Comparison of ENCODE assay signal across 9 mouse cellular contexts in the genomic region with DNA sequence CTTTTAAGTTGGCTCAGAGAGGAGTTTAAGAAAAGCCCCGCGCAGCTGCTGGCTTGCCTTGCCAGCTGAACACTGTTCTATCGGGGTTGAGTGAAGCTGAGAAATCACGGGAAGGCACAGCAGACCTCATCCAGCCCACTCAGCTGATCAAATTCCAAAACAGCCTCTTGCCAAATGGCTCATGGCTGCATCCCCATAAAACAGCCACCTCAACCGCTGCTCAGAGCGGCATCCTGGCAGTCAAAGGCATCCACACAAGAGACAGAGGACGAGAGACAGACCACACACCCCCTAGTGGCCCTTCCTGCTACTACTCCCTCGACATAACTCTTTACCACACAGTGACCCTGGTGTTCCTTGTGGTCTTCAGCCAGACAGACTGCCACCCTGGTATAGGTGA. TPM values are rescaled to one million over a fixed set of nuclear protein-coding genes. Genes with fewer than 3 reads are reported as not detected.
A peak's percentile ranks its signal among the peaks of the same experiment; 100 is the strongest.
DNase-seq lines count a peak whose midpoint lies in the region; ATAC-seq and TF ChIP-seq lines count a peak whose summit lies in the region.
"Had no signal": no experiment of that assay in that cellular context is flagged by ENCODE, and none has a peak within 500 bp of the region (broad histone marks: within the 10 kb centered on the region; RNA-seq: fewer than 3 reads in every experiment).

No protein-coding gene starts in this region.

- WGBS in heart, adult 2 months, result 38% methylated on average over 8 of the region's 8 CpGs
- WGBS in heart, embryonic 11.5 days (ENCODE audit: insufficient replicate concordance), result 38% methylated on average over 8 of the region's 8 CpGs
- WGBS in liver, adult 2 months, result 46% methylated on average over 8 of the region's 8 CpGs

- no peaks in the 10 kb centered on the region for H3K27me3 ChIP-seq in heart, adult 2 months (ENCODE audit: control insufficient read depth, insufficient read depth, low read length)
- H3K27me3 ChIP-seq in heart, embryonic 11.5 days (ENCODE audit: control insufficient read depth, insufficient read depth, low read length), result no peaks in the 10 kb centered on the region
- peaks cover 1% of the 10 kb centered on the region for H3K27me3 ChIP-seq in CH12.LX (replicated peaks)
- H3K27me3 ChIP-seq in liver, adult 2 months (ENCODE audit: control insufficient read depth, insufficient read depth, low read length), result no peaks in the 10 kb centered on the region
- no peaks in the 10 kb centered on the region for H3K27me3 ChIP-seq in splenic B cell, adult 2 months (ENCODE audit: control insufficient read depth, insufficient read depth, low read length, poor library complexity, severe bottlenecking)
- H3K27me3 ChIP-seq: liver, embryonic 13.5 days had no signal

- no peaks in the 10 kb centered on the region for H3K36me3 ChIP-seq in heart, adult 2 months (ENCODE audit: control insufficient read depth, insufficient read depth, low read length)
- no peaks in the 10 kb centered on the region for H3K36me3 ChIP-seq in heart, embryonic 11.5 days (ENCODE audit: control insufficient read depth, insufficient read depth, low read length)
- no peaks in the 10 kb centered on the region for H3K36me3 ChIP-seq in CH12.LX (replicated peaks in 1 of 2; ENCODE audit: control insufficient read depth in 1 of 2, insufficient read depth in 1 of 2, low read length in 1 of 2)
- no peaks in the 10 kb centered on the region for H3K36me3 ChIP-seq in liver, adult 2 months (ENCODE audit: control insufficient read depth, insufficient read depth, low read length)
- H3K36me3 ChIP-seq in splenic B cell, adult 2 months (ENCODE audit: control insufficient read depth, insufficient read depth, low read length, poor library complexity, severe bottlenecking), result no peaks in the 10 kb centered on the region
- H3K36me3 ChIP-seq: liver, embryonic 13.5 days had no signal

- peak; percentile 36 for TF ChIP-seq RAD21 in CH12.LX (IDR thresholded peaks at IDR 0.05; ENCODE audit: low read depth, low read length)

- peak; percentile 60 for TF ChIP-seq CTCF in heart, adult 2 months (IDR thresholded peaks at IDR 0.05)
- TF ChIP-seq CTCF in CH12.LX (conservative IDR thresholded peaks at IDR 0.05 in 1 of 2, IDR thresholded peaks at IDR 0.05 in 1 of 2; ENCODE audit: low read depth in 2 of 2, low read length in 2 of 2), result peak; percentile 59 to 78
- TF ChIP-seq CTCF in liver, adult 2 months (IDR thresholded peaks at IDR 0.05; ENCODE audit: low read depth, low read length), result peak; percentile 48

- TF ChIP-seq POLR2A in heart, adult 2 months (IDR thresholded peaks at IDR 0.05; ENCODE audit: insufficient read depth, low read depth, low read length), result no peak
- TF ChIP-seq POLR2A in CH12.LX (IDR thresholded peaks at IDR 0.05; ENCODE audit: low read depth, low read length), result no peak
- TF ChIP-seq POLR2A in liver, adult 2 months (IDR thresholded peaks at IDR 0.05; ENCODE audit: extremely low read depth, insufficient read depth, low read length), result no peak

- H3K9me3 ChIP-seq in heart, embryonic 11.5 days (replicated peaks; ENCODE audit: control insufficient read depth, low read length), result no peaks in the 10 kb centered on the region
- no peaks in the 10 kb centered on the region for H3K9me3 ChIP-seq in CH12.LX (replicated peaks; ENCODE audit: low read length)
- H3K9me3 ChIP-seq: liver, embryonic 13.5 days had no signal

- H3K4me3 ChIP-seq in heart, adult 2 months, result no peak overlapping the region
- H3K4me3 ChIP-seq in heart, embryonic 11.5 days (ENCODE audit: low read depth, low read length), result no peak overlapping the region
- H3K4me3 ChIP-seq in CH12.LX (replicated peaks in 1 of 3; ENCODE audit: low read depth in 2 of 3, low read length in 2 of 3, poor library complexity in 1 of 3), result no peak overlapping the region
- H3K4me3 ChIP-seq in liver, adult 2 months (ENCODE audit: insufficient read depth, low read depth, low read length), result no peak overlapping the region
- H3K4me3 ChIP-seq: liver, embryonic 13.5 days had no signal

- DNase-seq in heart, adult 2 months, result peak in 1 of 2 experiments; percentile 7
- DNase-seq in CH12.LX (ENCODE audit: extremely low read depth), result peak; percentile 50
- DNase-seq in embryo, embryonic 9.5 days (ENCODE audit: extremely low spot score), result peak; percentile 27
- DNase-seq in kidney, postnatal 10 days, result peak; percentile 46
- no peak for DNase-seq in liver, adult 2 months (ENCODE audit: extremely low read depth, low read depth, low spot score)
- DNase-seq in splenic B cell, adult 2 months (ENCODE audit: low read depth, low spot score), result peak; percentile 3
- DNase-seq: liver, embryonic 13.5 days had no signal

- in situ Hi-C loops in CH12.LX (cut with MboI; ENCODE audit: low pct_ligation_motif_present, low pct_unique_long_range_greater_than_20kb, low sequenced_read_pairs), result no loop called here

- H3K4me1 ChIP-seq in heart, adult 2 months (ENCODE audit: control insufficient read depth, insufficient read depth, low read length), result no peaks in the 10 kb centered on the region
- H3K4me1 ChIP-seq in heart, embryonic 11.5 days (ENCODE audit: control insufficient read depth, insufficient read depth, low read length), result no peaks in the 10 kb centered on the region
- 0 out of 4 replicates have a peak, but pooled peaks cover 0 to 6% of the 10 kb centered on the region in 2 experiments for H3K4me1 ChIP-seq in CH12.LX (ENCODE audit: control insufficient read depth in 1 of 2, insufficient read depth in 2 of 2)
- H3K4me1 ChIP-seq in liver, adult 2 months (ENCODE audit: control insufficient read depth, insufficient read depth, low read length), result no peaks in the 10 kb centered on the region
- H3K4me1 ChIP-seq: liver, embryonic 13.5 days had no signal

- TF ChIP-seq EP300 in heart, adult 2 months (IDR thresholded peaks at IDR 0.05; ENCODE audit: insufficient read depth, low read depth, low read length), result no peak
- TF ChIP-seq EP300 in CH12.LX (IDR thresholded peaks at IDR 0.05; ENCODE audit: low read length), result no peak

- no peak overlapping the region for H3K4me2 ChIP-seq in heart, embryonic 11.5 days
- H3K4me2 ChIP-seq in CH12.LX (ENCODE audit: insufficient read depth, low read depth, poor library complexity, severe bottlenecking), result no peak overlapping the region
- H3K4me2 ChIP-seq: liver, embryonic 13.5 days had no signal

- no peak for ATAC-seq in heart, embryonic 11.5 days (replicated peaks; ENCODE audit: insufficient number of reproducible peaks, low FRiP score, low TSS enrichment)
- no peak for ATAC-seq in monocyte, adult 5-6 weeks (replicated peaks; ENCODE audit: insufficient number of reproducible peaks, low FRiP score, low TSS enrichment, poor library complexity, severe bottlenecking)

- dilution Hi-C loops in CH12.LX (cut with MboI; ENCODE audit: extremely low pct_ligation_motif_present, extremely low pct_unique_long_range_greater_than_20kb, low sequenced_read_pairs), result no loop called here

- H3K79me2 ChIP-seq in heart, adult 2 months (replicated peaks; ENCODE audit: control insufficient read depth, insufficient read depth, low read length), result no peaks in the 10 kb centered on the region
- H3K79me2 ChIP-seq in CH12.LX (replicated peaks; ENCODE audit: control insufficient read depth, extremely low read depth, insufficient read depth, poor library complexity, severe bottlenecking), result no peaks in the 10 kb centered on the region
- H3K79me2 ChIP-seq in liver, adult 2 months (ENCODE audit: control insufficient read depth, insufficient read depth, low read length), result no peaks in the 10 kb centered on the region

- H3K9ac ChIP-seq in heart, adult 2 months (ENCODE audit: low read depth, low read length), result no peak overlapping the region
- no peak overlapping the region for H3K9ac ChIP-seq in heart, embryonic 11.5 days (ENCODE audit: low read depth, low read length)
- no peak overlapping the region for H3K9ac ChIP-seq in CH12.LX (ENCODE audit: insufficient read depth, low read depth)
- H3K9ac ChIP-seq in liver, adult 2 months (ENCODE audit: low read depth, low read length), result no peak overlapping the region
- H3K9ac ChIP-seq: liver, embryonic 13.5 days had no signal

- H3K27ac ChIP-seq in heart, adult 2 months, result no peak overlapping the region
- no peak overlapping the region for H3K27ac ChIP-seq in heart, embryonic 11.5 days (ENCODE audit: low read depth, low read length)
- no peak overlapping the region for H3K27ac ChIP-seq in CH12.LX (ENCODE audit: insufficient read depth, low read depth)
- no peak overlapping the region for H3K27ac ChIP-seq in liver, adult 2 months (replicated peaks; ENCODE audit: insufficient read depth, low read depth, low read length)
- H3K27ac ChIP-seq: liver, embryonic 13.5 days had no signal

- intact Hi-C loops in heart, adult 2 months (cut with DNase I), result no loop called here

TF ChIP-seq in CH12.LX, 34 proteins besides CTCF, POLR2A, EP300 and RAD21:
- TF ChIP-seq SMC3 (IDR thresholded peaks at IDR 0.05; ENCODE audit: low read depth, low read length) (peak; percentile 48), RCOR1 (conservative IDR thresholded peaks at IDR 0.05; ENCODE audit: low read depth, low read length) (no peak), CHD1 (IDR thresholded peaks at IDR 0.05; ENCODE audit: low read depth, low read length) (no peak)

RNA-seq across cellular contexts. Expression of a gene that starts 30.6 kb away (rescaled TPM):
- 10 to 100 TPM; 15.8 to 16.9 TPM for total RNA-seq in heart, adult 2 months (2021)
- polyA plus RNA-seq in heart, adult 2 months (2012; rRNA removed), result 4.8 and 6.4 TPM in 2 replicates
- polyA plus RNA-seq in heart, embryonic 11.5 days (2014; fragmentation: Nextera tagmentation; extraction: Ambion mirVana), result 49.5 and 59.2 TPM in 2 replicates
- total RNA-seq in CH12.LX (2012; rRNA removed), result 0.04 and 0.17 TPM in 2 replicates
- 0.04 and 0.63 TPM in 2 replicates for total RNA-seq in CH12.LX (2014; rRNA removed)
- 0.30 and 0.46 TPM in 2 replicates for polyA plus RNA-seq in CH12.LX (2012; ENCODE audit: insufficient read length, low read depth)
- total RNA-seq in liver, adult 2 months (2014; rRNA removed), result 2.4 and 3.4 TPM in 2 replicates
- 1.1 and 1.8 TPM in 2 replicates for polyA plus RNA-seq in liver, adult 2 months (2012; rRNA removed)
- 0.21 TPM in 1 of 3 replicates, not detected in the others for total RNA-seq in monocyte, adult 5-6 weeks (2017)
